Mouse (Mus musculus) retina, adult 2 months (tissue): Measurements from ENCODE around the gene Clmn.
"Not testable (repeated sequence)": the region's sequence is repeated elsewhere in the genome, so short reads cannot be mapped to it uniquely, and the experiment has no call there.

Experiments
- DNase-seq: peaks from one replicate; pipeline ENCODE4 v3.0.0-alpha.2; 2012; ENCODE audit warnings: low read depth, low spot score

The Clmn gene

DNA sequence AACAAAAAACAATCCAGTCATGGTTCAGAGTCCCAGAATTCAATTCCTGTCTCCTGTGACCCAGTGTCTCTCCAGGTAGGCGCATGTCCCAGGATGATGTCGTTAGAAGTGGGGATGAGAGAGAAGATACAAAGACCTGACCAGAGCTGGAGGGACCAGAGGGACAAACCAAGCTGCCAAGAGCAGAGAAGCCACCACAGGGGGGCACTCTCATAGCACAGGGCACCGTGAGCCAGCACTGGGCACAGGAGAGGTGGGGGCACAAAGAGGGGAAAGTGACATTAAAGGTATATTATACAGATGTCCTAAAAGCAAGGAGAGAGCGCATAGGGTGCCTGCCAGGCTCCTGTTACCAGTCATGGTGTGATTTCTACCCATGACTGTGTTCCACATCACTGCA is 25.9 kb downstream of the Clmn start:
- no peak for DNase-seq

DNA sequence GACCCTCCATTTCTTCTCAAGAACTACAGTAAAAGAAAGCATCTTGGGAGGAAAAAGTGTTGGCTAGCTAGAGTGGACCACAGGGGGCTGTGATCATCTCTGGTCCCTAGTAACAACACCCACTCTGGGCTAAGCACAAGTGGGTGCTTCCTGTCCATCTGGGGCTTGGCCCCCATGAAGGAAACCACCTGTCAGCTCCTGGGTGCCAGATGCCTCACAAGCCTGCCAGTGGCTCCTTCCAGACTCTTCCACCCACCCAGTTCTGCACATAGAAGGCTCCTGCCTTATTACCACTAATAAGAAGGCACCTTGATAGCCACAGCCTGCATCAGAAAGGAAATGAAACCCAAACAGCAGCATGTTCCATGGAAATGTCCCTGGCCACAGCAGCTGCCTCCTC is 26.4 kb downstream of the Clmn start:
- no peak for DNase-seq

DNA sequence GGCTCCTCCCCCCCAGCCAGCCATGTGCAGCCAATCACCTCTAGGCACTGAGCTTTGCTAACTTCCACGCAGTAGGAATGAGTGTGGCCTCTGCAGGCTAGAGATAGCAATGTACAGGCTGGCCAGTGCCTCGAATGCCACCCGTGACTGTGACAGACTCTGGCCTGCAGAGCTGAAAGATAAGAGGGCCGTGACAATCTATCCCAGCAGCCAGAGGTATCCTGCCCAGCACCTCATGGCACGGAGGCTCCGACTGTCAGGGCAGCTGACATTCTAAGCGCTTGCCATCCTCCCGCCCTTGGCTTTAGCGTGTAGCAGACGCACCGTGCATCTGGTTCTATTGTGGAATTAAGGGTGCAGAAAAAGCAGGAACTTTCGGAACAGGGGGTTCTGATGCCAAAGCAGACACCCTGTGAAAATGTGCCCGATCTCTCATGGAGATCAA is 26.9 kb downstream of the Clmn start:
- DNase-seq, result no peak

DNA sequence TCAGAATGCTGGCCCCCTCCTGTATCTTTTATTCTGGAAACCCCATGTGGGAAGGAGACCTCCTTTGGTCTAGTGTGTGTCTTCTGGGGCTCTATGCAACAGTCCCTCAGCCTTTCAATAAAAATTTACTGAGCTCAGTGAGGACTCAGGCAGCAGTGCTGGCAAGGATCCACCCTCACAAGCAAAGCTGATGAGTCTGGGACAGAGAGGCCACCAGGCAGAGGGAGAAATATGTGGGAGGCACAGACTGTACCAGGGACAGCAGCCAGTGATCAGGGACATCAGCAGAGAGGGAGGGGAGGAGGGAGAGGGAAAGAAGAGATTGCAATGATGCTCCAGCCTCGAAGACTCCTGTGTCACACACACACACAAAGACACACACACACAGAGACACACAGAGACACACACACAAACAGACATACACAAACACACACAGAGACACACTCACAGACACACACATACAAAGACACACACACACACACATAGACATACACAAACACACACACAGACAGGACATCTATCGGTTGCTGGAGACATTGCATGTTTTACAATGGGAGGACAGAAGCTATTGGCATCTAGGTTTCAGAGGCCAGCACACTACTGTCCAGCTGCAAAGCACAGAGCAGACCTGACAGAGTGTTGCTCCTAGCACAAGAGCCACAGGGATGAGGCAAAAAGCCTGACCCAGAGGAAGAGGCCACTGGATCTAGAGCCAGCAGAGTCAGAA is 27.6 kb downstream of the Clmn start:
- no peak for DNase-seq

DNA sequence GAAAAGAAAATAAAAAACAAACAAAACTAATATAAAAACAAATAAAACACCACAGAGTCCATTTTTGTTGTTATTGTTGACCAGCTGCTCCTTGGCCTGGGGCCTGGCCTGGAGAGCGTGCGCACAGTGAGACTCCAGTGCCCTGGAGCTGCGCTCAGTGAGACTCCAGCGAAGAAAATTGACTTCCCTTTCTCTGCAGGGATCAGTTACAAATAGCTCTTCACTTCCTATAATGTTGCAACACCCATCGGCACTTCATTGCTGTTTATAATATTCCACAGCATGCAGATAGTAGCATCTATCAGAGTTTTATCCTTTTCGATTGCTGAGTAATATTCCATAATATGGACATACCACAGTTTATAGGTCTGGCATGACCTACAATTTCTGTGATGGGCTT is 28.6 kb downstream of the Clmn start:
- DNase-seq, result no peak

DNA sequence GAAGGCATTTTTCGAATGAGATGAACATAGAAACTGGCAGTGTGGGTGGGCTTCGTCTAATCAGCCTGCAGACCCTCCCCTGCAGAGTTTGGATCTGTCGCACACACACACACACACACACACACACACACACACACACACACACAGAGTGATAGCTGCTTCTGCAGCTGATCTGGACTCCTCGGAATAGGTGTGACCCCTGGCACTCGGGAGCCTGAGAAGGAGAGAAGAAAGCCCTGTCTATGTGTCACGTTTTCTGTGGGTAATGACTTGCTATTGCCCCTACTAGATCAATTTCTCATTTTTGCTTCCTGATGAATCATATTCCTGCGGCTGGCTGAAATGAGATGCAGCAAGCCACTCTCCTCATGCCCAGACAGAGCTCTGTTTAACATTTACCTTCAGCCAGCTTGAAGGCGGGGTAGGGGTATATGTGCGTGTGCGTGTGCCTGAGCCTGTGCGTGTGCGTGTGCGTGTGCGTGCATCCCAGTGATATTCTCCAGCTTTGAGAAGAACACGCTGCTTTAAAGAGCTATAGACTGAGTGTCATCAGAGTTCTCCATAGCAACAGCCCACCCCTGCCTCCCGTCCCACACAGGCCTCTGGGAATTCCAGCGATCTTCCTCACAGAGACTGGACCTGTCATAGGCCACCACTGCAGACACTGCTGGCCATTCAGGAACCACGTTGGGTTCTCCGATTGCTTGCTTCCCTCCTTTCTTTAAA is 29.3 kb downstream of the Clmn start:
- no peak for DNase-seq

DNA sequence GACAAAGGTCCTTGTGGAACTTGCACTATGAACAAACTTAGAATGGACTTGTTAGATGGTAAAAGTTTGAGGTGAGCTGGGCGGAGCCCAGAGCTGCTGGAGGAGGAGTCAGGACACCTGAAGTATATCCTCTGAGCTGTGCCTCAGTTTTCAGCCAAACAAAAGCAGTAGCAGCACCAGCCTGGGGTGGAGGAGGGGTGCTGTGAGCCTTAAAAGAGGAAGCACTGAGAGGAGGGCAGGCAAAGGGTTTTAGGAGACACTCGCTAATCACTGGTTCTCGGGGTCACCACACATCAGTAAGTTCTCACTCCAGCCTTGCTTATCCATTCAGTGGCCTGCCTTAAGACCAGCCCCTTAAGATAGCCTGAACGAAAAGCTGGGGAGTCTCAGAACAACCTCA is 30.1 kb downstream of the Clmn start:
- no peak for DNase-seq

DNA sequence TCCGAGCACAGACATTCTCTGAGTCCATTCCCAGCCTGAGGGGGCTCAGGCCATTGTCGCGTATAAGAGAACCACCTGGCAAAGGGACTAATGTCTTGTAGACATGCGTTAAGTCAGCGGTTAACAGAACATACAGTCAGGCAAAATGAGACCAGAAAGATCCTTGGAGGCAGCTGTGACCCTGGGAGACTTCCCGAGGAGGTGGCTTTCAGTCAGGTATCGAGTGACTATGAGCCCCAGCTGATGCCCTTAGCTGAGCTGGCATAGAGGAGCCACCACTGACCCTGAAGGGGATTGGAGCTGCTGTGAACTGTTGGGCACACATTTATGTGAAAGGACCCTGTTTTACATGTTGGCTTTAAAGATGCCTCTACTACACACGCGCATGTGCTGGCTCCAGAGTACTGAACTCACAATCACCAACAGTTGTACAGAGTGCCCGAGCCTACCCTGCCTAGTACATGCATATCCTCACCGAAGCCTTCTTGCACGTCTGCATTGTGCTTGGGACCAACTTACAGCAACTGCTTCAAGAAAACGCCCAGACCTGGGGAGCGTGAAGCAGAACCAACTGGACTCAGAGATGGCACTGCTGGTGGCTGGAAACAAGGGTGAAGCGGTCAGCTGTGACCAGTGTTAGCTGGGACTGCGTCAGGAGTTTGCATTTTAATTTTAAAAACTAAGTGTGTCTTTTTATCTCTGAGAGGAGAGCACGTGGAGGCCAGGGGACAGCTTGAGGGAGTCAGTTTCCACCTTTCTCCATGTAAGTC is 34.0 kb downstream of the Clmn start:
- DNase-seq, result no peak

DNA sequence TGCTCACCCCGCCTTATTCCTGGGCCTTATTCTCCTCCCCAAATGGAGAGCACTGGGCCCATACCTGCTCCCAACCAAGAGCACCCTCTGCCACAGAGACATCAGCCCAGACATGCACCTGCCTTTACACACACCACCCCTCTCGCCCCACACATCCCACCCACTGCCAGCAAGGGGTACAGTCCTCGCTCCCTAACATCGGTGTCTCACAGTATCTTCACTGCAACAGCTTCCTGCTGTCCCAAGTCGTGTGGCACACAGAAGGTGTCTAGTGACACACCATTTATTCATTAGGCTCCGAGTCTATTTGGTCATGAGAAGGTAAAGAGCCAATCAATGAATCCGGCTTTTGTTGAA is 34.6 kb downstream of the Clmn start:
- DNase-seq, result no peak

DNA sequence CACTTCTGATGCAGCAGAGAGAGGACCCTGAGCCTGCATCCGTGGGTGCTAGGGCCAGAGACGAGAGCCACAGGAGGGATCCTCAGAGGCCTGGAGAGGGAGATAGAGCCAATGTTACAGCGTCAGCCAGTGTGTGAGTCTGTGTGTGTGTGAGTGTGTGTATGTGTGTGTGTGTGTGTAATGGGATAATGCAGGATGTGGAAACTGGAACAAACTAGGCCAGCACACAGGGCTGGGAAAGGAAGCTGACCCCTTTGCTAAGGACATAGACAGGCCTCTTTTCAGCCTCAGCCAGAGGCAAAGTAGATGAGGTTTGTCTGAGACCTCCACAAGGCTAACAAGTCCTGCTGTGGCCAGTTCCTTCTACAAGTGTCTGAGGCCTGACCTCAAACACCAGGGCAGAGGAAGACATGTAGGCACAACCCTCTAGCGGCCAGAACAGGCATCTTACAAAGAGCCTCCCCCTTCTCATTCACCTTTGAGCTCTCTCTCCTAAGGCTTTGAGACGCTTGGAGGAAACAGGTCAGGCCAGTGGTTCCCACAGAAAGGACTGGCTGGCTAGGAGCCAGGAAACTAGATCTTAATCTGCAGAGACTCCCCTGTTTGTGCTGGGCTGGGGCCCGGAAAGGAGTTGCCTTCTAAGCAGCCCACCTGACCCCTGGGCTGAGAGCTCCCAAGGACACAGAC is 35.1 kb downstream of the Clmn start:
- no peak for DNase-seq

DNA sequence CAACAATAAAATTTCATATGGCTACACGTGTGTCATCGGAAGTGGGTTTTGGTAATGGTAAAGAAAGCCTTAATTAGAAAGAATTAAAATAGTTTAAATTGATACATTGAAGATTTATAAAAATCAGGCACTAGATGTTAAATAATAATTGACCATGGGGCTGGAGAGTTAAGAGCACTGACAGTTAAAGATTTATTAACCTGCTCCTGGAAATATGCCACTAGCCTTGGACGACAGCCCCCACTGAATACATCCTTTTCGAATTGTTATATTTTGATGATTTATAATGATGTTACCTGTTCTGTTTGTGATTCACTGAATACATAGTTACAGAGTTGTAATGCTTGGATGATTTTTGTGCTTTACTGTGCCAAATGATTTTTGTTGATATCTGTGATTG is 35.9 kb downstream of the Clmn start:
- not testable (repeated sequence) for DNase-seq

DNA sequence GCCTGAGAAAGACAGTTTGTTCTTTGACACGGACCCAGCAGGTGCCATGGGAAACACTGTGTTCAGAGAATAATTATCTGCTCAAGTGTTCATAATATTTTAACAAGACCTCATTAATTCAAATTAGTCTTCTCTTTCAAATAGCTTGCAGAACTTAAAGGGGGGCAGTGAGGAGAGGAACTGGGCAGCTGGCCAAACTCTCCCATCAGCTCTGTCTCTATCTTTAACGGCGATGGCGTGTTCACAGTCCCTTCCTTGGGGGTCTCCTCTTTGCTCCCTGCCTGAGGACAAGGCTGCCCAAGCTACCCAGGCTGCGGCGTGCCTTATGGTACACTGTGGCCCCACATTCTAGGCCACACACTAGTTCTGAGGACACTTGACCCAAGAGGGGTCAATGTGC is 37.2 kb downstream of the Clmn start:
- DNase-seq, result no peak

DNA sequence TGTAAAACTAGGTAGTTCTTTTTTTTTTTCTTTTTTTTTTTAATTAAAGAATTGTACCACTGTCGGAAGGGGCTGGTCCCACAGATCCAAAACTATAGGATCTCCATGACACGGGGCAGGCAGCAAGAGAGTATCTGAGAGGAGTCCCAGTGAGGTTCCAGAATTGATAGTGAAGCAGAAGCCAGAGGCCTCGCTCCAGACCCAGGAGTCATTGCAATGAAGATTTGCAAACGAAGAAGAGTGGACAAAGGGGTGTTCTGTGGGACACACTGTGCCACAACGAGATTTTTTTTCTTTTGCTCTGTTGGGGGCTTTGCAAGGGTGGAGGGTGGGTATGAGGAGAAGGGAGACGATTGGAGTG is 40.0 kb downstream of the Clmn start:
- no peak for DNase-seq

DNA sequence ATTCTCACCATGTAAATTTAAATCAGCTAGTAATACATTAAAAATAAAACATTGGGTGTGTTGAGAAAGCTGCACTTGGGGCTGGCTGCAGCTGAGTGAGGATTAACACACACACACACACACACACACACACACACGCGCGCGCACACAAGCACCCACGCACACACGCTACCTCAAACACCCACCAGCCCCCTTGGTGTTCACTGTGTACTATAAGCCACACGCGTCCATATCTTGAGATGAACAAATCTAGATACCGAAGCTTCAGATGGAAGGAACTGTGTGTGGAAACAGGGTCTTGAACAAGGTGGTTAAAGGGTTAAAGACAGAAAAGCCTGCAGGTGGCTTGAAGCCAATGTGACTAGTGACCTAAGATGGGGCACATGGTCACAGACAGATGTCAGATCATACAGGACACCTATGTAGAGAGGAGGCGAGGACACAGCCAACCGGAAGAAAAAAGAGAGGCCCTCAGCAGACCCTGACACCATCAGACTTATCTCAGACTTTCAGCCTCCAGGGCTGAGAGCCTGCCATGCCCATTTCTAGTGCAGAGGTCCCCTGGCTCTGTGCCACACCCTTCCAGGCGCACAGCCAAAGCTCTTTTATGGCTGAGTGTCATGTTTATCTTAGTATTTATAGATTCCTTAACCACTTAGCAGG is 40.5 kb downstream of the Clmn start:
- no peak for DNase-seq

DNA sequence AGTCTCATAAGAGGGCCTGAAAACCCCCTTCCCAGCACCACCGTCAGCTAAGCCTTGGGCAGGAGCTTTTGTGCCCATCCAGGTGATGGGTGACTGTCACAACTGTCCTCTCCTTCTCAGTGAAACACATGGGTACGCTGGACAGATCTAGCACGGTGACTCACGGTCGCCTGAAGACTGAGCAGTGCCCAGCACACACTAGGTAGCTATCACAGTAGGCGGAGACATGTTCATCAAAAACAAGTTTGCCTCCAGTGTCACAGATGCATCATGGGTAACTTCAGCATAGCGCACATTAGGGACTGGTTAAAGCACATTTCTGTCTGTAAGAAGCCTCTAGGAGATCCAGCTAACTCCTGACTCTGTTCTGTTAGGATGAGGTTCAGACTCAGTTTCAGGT is 41.2 kb downstream of the Clmn start:
- DNase-seq, result no peak

DNA sequence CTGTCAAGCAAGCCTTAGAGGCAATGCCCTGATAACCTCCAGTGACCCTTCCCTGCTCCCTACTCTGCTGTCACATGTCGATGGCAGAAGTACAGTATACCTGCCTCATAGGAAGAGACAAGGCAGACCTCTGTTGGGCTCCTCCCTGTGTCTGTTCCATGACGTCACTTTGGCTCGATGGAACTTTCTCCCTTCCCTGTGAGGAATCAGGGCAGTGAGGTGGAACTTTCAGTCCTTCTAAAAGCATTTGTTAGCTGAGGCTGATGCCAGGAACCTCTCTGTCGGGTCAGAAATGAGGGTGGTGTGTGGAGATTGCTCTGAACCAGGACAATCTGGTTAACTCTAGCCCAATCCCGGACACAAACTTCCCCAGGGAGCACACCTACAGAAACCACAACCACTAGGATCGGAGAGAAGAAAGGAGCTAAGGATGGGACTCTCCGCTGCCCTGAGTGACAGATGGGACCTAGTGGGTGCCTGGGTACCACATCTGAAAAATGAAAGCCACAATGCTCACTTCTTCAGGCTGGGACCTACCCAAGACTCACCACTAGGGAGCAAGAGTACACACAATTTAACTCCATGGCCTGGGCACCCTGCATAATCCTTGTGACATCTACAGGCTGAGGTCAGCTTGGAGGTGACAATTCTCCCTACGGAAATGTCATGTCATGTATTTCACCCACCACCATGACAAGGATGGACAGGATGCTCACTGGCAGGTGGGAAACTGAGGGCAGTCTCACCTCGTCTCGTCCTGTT is 41.9 kb downstream of the Clmn start:
- DNase-seq, result no peak

DNA sequence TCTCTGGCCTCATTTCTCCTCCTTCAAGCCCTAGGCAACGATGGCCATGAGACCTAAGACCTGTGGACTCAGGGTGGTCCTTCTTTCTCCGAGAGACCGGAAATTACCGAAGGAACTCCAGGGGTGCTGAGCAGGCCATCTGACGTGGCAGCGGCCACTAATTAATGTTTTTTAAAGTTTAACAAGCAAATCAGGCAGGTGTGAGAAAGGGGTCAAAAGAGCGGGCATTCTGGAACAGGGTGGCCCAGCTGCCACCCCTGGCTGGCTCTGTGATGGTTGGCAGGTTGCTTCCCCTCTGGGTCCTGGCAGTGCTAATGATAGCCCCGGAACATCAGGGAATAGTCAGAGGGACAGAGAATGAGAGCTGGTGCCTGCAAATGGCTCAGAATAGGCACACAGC is 42.7 kb downstream of the Clmn start:
- no peak for DNase-seq

DNA sequence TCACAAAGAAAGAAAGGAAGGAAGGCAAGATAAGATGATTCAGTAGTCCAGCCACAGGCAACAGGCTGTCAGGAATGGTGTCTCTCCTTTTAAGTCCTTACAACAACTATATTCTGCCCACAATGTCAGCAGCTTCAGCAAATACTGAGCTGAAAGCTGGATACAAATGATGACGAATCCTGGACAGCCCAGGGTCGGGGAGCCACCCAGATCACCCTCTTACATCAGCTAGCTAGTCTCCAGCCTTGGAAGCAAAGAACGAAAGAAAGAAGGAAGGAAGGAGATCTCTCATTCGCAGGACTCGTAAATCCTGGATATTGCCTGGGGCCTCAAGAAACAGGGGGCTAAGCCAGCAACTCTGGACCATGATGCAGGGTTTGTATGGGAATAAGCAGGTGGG is 44.8 kb downstream of the Clmn start:
- DNase-seq, result no peak

DNA sequence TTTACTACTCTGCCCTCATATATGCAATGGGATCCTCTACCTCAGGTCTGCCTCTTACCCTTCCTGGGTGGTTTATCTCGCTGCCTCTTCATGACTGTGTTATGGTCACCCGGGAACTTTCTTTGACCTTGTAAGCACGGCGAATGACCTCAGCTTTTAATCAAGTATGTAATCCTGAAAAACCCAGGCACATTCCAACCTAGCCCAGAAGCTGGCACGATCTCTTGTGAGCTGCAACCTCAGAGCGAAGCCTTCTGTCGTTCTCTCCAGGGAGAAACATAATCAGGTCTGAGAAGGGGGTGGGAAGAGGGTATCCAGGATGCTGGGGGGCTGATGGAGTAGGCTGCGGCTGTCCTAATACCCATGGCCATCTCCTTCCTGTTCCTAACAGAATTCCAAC is 45.8 kb downstream of the Clmn start:
- DNase-seq, result no peak

DNA sequence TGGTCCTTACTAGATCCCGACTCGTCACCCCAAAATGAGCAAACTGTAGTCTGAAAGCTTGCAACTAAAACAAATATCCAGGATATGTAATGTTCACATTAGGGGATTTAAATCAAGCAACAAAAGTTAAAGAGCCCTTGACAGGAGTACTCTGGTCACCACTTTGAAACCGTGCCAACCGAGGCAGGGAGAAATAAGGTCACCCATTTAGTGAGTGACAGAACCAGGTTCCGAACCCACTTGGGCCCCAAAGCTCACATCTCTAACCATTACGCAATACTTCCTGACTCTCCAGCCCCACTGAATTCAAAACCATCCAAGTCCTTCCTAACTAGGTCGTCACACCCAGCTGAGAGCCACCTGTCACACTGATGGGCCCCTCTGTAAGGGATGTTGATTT is 46.8 kb downstream of the Clmn start:
- DNase-seq, result no peak
